Mouse (Mus musculus) retina, postnatal 7 days (tissue): ENCODE data around the gene Smim8.
"Not testable (repeated sequence)": the region's sequence is repeated elsewhere in the genome, so short reads cannot be mapped to it uniquely, and the experiment has no call there.

ENCODE experiments used
- DNase-seq: peaks from one replicate; pipeline ENCODE4 v3.0.0-alpha.2; 2012; ENCODE audit warnings: low read depth, low spot score

The Smim8 gene

GRCm38 (mm10) chr4:34777677-34778527, at the start of gene Smim8:
TSS of gene Smim8 (minus strand) at chr4:34778423.
- DNase-seq = peak; percentile 91

DNA sequence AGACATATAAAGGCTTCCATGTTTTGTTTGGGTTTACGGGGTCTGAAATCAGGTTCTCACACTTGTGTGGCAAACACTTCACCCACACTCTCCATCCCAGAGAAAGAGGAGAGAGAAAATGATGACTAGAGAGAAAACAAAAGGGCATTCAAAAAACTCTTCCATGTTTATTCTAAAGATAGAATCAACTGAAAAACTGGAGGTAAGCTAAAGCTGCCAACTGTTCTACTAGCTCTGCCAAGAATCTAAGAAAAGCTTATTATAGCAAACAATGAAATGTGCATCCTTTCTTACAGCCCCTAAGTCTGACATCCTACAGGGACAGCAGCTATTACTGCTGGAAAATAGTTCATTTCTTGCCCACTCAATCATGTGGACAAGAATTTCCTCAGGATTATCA, 45.7 kb upstream of the Smim8 start:
- DNase-seq = no peak

- no peak for DNase-seq
These were observed 41.7 kb upstream of the Smim8 start for GRCm38 (mm10) chr4:34819904-34820303.

DNA sequence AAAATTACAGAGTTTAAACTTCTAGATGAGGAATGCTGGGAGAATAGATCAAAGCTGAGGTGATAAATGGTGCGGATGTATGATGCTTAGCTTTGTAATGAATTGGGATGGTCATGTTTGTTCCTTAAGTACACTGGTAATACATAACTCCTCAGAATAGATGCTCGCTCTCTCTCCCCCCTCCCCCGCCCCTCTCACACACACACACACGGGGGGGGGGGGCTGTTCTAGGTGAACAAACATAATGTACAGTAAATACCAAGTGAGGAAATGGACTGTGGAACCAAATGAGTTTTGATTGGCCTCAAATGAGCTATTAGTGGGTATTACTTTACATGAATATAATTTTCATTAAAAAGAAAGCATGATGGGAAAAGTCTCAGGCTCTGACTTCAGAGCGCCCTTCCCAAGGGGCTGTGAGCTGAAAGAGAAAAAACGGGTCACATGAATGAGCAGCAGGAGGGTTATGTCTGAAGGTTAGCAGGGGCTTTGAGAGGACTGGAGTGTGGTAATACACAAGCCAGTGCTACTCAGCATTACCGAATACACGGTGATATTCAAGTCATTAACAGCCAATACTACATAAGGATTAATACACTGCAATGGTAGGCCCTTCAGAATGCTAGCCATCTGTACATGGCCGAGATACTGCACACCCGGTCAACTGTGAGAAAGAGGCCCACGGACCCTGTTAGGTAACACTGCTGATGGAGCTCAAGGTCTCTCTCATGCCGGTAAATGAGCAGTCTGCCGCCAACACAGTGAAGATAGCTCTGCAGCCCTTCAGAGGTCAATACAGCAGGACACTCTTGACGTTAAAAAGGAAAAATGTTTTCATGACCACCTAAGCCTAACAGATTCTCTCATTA, 23.2 kb upstream of the Smim8 start:
- DNase-seq = no peak

- DNase-seq = no peak
These were observed 19.8 kb upstream of the Smim8 start for GRCm38 (mm10) chr4:34798005-34798404.

DNA sequence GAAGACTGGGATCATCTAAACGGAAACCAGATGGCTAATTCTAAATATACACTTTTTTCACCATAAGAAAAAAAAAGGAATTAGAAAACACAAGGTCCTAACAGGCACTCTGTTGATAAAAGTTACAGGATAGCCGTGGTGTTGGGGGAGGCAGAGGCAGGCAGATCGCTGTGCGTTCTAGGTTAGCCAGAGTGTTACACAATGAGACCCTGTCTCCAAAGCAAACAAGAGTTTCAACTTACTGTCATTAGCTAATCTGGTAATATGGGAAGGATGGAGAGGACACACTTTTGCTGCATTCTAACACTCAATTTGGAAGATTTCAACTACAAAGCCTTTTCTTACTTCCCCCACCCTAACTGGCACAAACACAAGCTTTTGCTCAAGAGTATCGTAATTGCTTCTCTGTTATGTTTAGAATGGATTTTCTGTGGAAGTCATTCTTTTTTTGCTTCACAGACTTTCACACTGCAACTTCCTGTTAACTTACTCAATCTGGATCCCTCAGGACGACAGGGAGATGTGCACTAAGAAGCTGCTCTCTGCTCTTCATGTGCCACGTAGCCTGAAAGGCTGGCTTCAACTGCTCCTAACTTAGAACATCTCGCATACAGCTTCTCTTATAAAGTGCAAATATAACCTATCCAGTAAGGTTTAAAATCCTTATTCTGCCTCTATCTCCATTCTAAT, 19.2 kb upstream of the Smim8 start:
- no peak for DNase-seq

DNA sequence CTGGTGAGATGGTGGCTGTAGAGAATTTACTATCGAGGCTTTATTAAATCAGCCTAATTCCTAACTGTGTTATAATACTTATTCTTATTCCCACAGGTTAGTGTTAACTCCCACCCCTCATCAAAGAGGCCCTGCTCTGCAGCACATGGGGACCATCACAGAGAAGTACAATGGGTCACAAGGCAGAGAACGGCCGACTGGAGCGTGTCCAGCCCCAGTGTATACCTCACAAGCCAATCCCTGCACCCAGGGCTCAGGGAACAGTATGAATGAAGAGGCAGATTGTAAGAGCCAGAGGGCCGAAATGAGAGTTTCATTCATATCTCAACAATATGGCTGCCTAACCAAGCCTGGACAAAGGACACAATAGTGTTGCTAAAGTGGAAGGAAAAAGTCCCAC, 18.1 kb upstream of the Smim8 start:
- no peak for DNase-seq

DNA sequence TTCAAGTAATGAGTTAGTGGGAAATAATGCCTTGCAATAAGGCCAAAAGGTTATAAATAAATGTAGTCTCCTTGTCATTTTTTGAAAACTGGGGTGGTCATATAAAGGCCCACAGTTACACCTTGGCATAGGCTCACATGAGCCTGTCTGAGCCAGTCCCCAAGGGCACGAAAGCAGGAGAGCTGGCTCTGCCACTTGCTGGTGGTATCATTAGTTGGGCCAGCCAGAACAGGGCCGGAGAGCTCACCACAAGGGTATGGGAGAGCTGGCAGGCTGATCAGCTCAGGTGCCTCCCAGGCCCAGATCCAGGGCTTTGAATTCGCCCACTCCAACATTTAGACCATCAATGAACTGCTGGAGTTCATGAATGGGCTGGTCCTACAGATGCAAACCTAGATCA, 8.3 kb upstream of the Smim8 start:
- no peak for DNase-seq

GRCm38 (mm10) chr4:34785646-34786045, 7.4 kb upstream of the Smim8 start:
- DNase-seq = peak; percentile 52

- no peak for DNase-seq
These were observed 6.6 kb upstream of the Smim8 start for GRCm38 (mm10) chr4:34784865-34785264.

DNA sequence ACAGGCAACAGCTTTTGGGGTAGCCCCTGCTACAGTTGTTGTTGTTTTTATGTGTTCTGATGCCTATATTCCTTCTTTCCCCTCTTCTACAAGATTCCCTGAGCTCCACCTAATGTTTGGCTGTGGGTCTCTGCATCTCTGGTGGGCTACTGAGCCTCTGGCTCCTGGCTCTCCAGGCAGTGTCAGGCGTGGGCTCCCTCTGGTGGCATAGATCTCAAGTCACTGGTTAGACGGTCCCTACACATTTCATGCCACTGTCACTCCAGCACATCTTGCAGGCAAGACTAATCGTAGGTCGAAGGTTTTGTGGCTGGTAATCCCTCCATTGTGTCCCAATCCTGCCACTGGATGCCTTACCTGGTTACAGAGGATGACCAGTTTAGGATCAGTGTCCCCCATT, 4.5 kb upstream of the Smim8 start:
- peak; percentile 33 for DNase-seq

DNA sequence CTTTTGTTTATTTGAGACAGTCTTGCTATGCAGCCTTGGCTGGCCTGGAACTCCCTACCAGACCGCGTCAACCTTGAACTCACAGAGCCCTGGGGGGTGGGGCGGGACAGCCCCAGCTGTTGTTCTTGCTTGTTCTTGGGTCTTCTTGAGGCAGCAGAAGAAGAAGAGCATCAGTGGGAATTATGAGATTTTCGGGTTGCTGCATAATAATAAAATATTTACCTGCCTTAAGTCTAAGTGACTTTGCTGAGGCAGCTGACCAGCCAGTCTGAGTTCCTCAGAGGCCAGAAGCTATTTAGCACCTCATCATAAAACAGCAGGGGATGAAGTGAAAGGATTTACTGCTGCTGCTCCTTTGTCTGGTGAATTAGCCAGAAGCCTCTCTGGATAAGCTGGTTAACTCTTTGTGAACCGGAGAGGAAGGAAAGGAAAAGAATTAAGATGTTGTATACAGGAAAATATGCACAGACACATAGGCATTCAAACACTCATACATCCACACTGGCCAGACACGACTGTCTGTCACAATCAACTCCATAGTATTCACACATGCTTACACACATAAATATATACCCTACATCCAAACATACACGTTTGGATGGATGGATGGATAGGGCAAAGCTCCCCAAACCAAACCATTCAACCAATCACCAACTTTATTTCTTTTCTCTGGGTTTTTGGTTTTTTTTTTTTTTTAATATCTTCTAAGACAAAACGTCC, 6.4 kb downstream of the Smim8 start:
- peak; percentile 69 for DNase-seq

GRCm38 (mm10) chr4:34756163-34756562, 22.1 kb downstream of the Smim8 start, which contains the start of gene Gm136:
TSS of gene Gm136 (minus strand) at chr4:34756263.
- DNase-seq = no peak

DNA sequence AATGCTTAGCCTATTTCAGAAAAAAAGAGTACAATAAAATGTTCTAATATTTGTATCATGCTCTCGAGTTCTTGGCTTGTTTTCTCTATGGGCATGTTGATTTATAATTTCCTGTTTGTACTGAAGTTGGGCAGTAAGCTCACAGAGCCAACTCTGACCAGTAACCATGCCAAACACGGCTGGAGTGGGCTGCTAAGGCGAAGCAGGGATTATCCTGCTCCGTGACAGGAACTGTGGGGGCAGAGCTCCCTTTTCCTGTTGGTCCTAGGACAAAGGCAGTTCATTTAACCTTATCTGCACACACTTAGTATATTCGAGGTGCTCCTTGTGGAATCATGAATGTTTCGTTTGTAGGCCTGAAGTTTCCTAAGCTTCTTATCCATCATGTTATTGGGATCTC, 29.0 kb downstream of the Smim8 start:
- no peak for DNase-seq

GRCm38 (mm10) chr4:34734461-34734860, 43.8 kb downstream of the Smim8 start:
- no peak for DNase-seq

- not testable (repeated sequence) for DNase-seq
These were observed 44.8 kb downstream of the Smim8 start for GRCm38 (mm10) chr4:34733415-34733814.

GRCm38 (mm10) chr4:34729851-34730341, 48.3 kb downstream of the Smim8 start, which contains the start of gene Cfap206:
TSS of gene Cfap206 (minus strand) at chr4:34730206.
- DNase-seq = peak; percentile 68

- not testable (repeated sequence) for DNase-seq
These were observed 52.5 kb downstream of the Smim8 start for GRCm38 (mm10) chr4:34725710-34726109.

GRCm38 (mm10) chr4:34724306-34724705, 53.9 kb downstream of the Smim8 start:
- DNase-seq = no peak

DNA sequence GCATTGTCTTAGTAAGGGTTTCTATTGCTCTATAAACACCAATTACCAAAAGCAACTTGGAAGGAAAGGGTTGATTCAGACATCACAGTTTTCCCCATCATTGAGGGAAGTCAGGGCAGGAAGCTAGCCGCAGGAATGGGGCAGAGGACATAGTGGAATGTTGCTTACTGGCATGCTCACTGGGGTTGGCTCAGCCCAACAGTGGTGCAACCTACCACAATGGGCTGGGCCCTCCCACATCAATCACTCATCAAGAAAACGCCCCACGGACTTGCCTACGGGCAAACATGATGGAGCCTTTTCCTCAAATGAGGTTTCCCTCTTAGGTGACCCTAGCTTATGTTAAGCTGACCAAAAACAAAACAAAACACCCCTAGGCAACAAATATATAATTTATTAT, 55.0 kb downstream of the Smim8 start:
- no peak for DNase-seq
